Mouse (Mus musculus) MEL (cell line): Measurements from ENCODE around the gene E130114P18Rik. TPM values are rescaled to one million over a fixed set of nuclear protein-coding genes. Genes with fewer than 3 reads are reported as not detected.

Source experiments
- DNase-seq: peaks from one replicate; pipeline ENCODE4 v3.0.0; 2011; ENCODE audit warnings: low read depth, low spot score
- H3K27ac ChIP-seq: 2 replicates; pipeline ENCODE4 v1.5.1; 2012; ENCODE audit warnings: low read depth, mild to moderate bottlenecking, control low read depth, low read length, moderate library complexity; ENCODE audit not compliant: control insufficient read depth
- H3K27me3 ChIP-seq, 2 experiments: fragments of 150-350 bp in 1 of 2; sonication (generic) in 1 of 2; 2 replicates each; pipeline ENCODE4 v1.6.1; 2012; ENCODE audit warnings: low read length in 2 of 2, mild to moderate bottlenecking in 2 of 2, improper control_type of control experiment in 1 of 2, moderate library complexity in 1 of 2; ENCODE audit not compliant: insufficient read depth in 2 of 2, control insufficient read depth in 1 of 2
- H3K36me3 ChIP-seq, 2 experiments: 2 replicates each; pipeline ENCODE4 v1.6.1; 2012 to 2014; ENCODE audit warnings: low read length in 2 of 2, improper control_type of control experiment in 1 of 2, inconsistent platforms in 1 of 2, mild to moderate bottlenecking in 1 of 2; ENCODE audit not compliant: insufficient read depth in 2 of 2, control insufficient read depth in 1 of 2
- H3K4me1 ChIP-seq, 2 experiments: fragments of 150-350 bp in 1 of 2; sonication (generic) in 1 of 2; 2 replicates each; pipeline ENCODE4 v1.6.1; 2012; ENCODE audit warnings: low read length in 2 of 2, improper control_type of control experiment in 1 of 2, mild to moderate bottlenecking in 1 of 2; ENCODE audit not compliant: insufficient read depth in 2 of 2, control insufficient read depth in 1 of 2
- H3K4me3 ChIP-seq, 2 experiments: fragments of 150-350 bp in 1 of 2; sonication (generic) in 1 of 2; 2 replicates each; pipeline ENCODE4 v1.5.1; 2012; ENCODE audit warnings: low read depth in 2 of 2, low read length in 2 of 2, mild to moderate bottlenecking in 2 of 2, moderate library complexity in 2 of 2, control low read depth in 1 of 2, improper control_type of control experiment in 1 of 2; ENCODE audit not compliant: control insufficient read depth in 1 of 2, insufficient read depth in 1 of 2
- H3K79me2 ChIP-seq: 2 replicates; pipeline ENCODE4 v1.6.1; 2012; ENCODE audit warnings: mild to moderate bottlenecking, low read length, moderate library complexity; ENCODE audit not compliant: control insufficient read depth, poor library complexity, insufficient read depth
- H3K9ac ChIP-seq: 2 replicates; pipeline ENCODE4 v1.6.1; 2012; ENCODE audit warnings: low read depth, mild to moderate bottlenecking, control low read depth, low read length, moderate library complexity; ENCODE audit not compliant: control insufficient read depth, poor library complexity, severe bottlenecking
- H3K9me3 ChIP-seq: fragments of 150-350 bp; sonication (generic); replicated peaks from 2 replicates; pipeline ENCODE4 v1.6.1; 2012; ENCODE audit warnings: mild to moderate bottlenecking, low read length, improper control_type of control experiment, moderate library complexity; ENCODE audit not compliant: insufficient read depth
- BHLHE40 ChIP-seq: IDR thresholded peaks from 2 replicates; pipeline ENCODE4 v1.6.1; 2012; ENCODE audit warnings: low read depth, mild to moderate bottlenecking, inconsistent platforms, low read length, improper control_type of control experiment, borderline replicate concordance
- CHD2 ChIP-seq: IDR thresholded peaks from 2 replicates; pipeline ENCODE4 v1.6.1; 2011; ENCODE audit warnings: low read length, improper control_type of control experiment
- CTCF ChIP-seq, 3 experiments: IDR thresholded peaks in 2 of 3; conservative IDR thresholded peaks in 1 of 3; 2 replicates each; pipeline ENCODE4 v1.5.1; 2011 to 2012; ENCODE audit warnings: low read length in 3 of 3, low read depth in 2 of 3, mild to moderate bottlenecking in 2 of 3, improper control_type of control experiment in 1 of 3, inconsistent platforms in 1 of 3, mixed read lengths in 1 of 3, moderate library complexity in 1 of 3; ENCODE audit not compliant: control insufficient read depth in 1 of 3, insufficient read depth in 1 of 3, poor library complexity in 1 of 3, severe bottlenecking in 1 of 3
- ELF1 ChIP-seq: IDR thresholded peaks from 2 replicates; pipeline ENCODE4 v1.6.1; 2014; ENCODE audit warnings: low read depth, mild to moderate bottlenecking, inconsistent platforms, low read length, improper control_type of control experiment, moderate library complexity
- ETS1 ChIP-seq: IDR thresholded peaks from 2 replicates; pipeline ENCODE4 v1.6.1; 2012; ENCODE audit warnings: low read depth, mild to moderate bottlenecking, inconsistent platforms, low read length, improper control_type of control experiment, moderate library complexity
- JUND ChIP-seq: IDR thresholded peaks from 2 replicates; pipeline ENCODE4 v1.6.1; 2011; ENCODE audit warnings: low read depth, mild to moderate bottlenecking, improper control_type of control experiment, low read length
- MAFK ChIP-seq: IDR thresholded peaks from 2 replicates; pipeline ENCODE4 v1.6.1; 2011; ENCODE audit warnings: low read depth, mild to moderate bottlenecking, low read length, improper control_type of control experiment, borderline replicate concordance
- MAZ ChIP-seq: IDR thresholded peaks from 2 replicates; pipeline ENCODE4 v1.6.1; 2012; ENCODE audit warnings: low read depth, mild to moderate bottlenecking, inconsistent platforms, low read length, improper control_type of control experiment
- MYB ChIP-seq: IDR thresholded peaks from 2 replicates; pipeline ENCODE4 v1.6.1; 2011; ENCODE audit warnings: mild to moderate bottlenecking, low read depth, low read length, improper control_type of control experiment
- MYC ChIP-seq: IDR thresholded peaks from 2 replicates; pipeline ENCODE4 v1.6.1; 2011; ENCODE audit warnings: low read depth, mild to moderate bottlenecking, low read length, improper control_type of control experiment, moderate library complexity
- POLR2A ChIP-seq, 2 experiments: IDR thresholded peaks; 2 replicates each; pipeline ENCODE4 v1.6.1; 2011 to 2012; ENCODE audit warnings: low read length in 2 of 2, mild to moderate bottlenecking in 2 of 2, control low read depth in 1 of 2, improper control_type of control experiment in 1 of 2, low read depth in 1 of 2, moderate library complexity in 1 of 2; ENCODE audit not compliant: control insufficient read depth in 1 of 2, insufficient read depth in 1 of 2, poor library complexity in 1 of 2
- POLR2AphosphoS2 ChIP-seq: IDR thresholded peaks from 2 replicates; pipeline ENCODE4 v1.6.1; 2011; ENCODE audit warnings: low read length, improper control_type of control experiment
- RCOR1 ChIP-seq: IDR thresholded peaks from 2 replicates; pipeline ENCODE4 v1.6.1; 2012; ENCODE audit warnings: low read depth, mild to moderate bottlenecking, inconsistent platforms, low read length, improper control_type of control experiment
- SMC3 ChIP-seq: IDR thresholded peaks from 2 replicates; pipeline ENCODE4 v1.6.1; 2011; ENCODE audit warnings: low read depth, low read length, improper control_type of control experiment
- TAL1 ChIP-seq: IDR thresholded peaks from 2 replicates; pipeline ENCODE4 v1.6.1; 2012; ENCODE audit warnings: mild to moderate bottlenecking, inconsistent platforms, low read length, moderate library complexity, mixed read lengths
- UBTF ChIP-seq: IDR thresholded peaks from 2 replicates; pipeline ENCODE4 v1.6.1; 2012; ENCODE audit warnings: low read depth, mild to moderate bottlenecking, inconsistent platforms, low read length, improper control_type of control experiment, moderate library complexity, borderline replicate concordance; ENCODE audit not compliant: insufficient read depth
- USF1 ChIP-seq: IDR thresholded peaks from 2 replicates; pipeline ENCODE4 v1.6.1; 2014; ENCODE audit warnings: low read depth, mild to moderate bottlenecking, inconsistent platforms, low read length, improper control_type of control experiment, moderate library complexity
- ZKSCAN1 ChIP-seq: IDR thresholded peaks from 2 replicates; pipeline ENCODE4 v1.6.1; 2012; ENCODE audit warnings: low read depth, mild to moderate bottlenecking, inconsistent platforms, low read length, improper control_type of control experiment, moderate library complexity
- ZMIZ1 ChIP-seq: IDR thresholded peaks from 2 replicates; pipeline ENCODE4 v1.6.1; 2012; ENCODE audit warnings: low read depth, mild to moderate bottlenecking, inconsistent platforms, low read length, improper control_type of control experiment, moderate library complexity
- ZNF384 ChIP-seq: IDR thresholded peaks from 2 replicates; pipeline ENCODE4 v1.6.1; 2012; ENCODE audit warnings: low read depth, mild to moderate bottlenecking, inconsistent platforms, low read length, improper control_type of control experiment
- polyA plus RNA-seq, 2 experiments: library from polyadenylated mRNA; stranded (reverse) in 1 of 2; unstranded in 1 of 2; fragments of >175 nt in 1 of 2; fragments of >200 nt in 1 of 2; gene quantifications; 2 replicates each; pipeline versions ENCODE4 v1.2.1 to v1.2.4; 2012; ENCODE audit warnings: low replicate concordance in 2 of 2, low read depth in 1 of 2; ENCODE audit not compliant: insufficient read length in 2 of 2, insufficient read depth in 1 of 2, missing spikeins in 1 of 2
- total RNA-seq: library from RNA; depleted of rRNA; stranded (reverse); fragments of 300-350 nt; gene quantifications from 2 replicates; pipeline ENCODE4 v1.2.3, GENCODE M21; 2012

The E130114P18Rik gene
- total and polyA plus RNA-seq, 3 experiments = not detected

- H3K36me3 ChIP-seq = 0 out of 4 replicates have a peak, but pooled peaks cover 0 to 2% of the 10 kb centered on the region in 2 experiments
- peaks cover 3 to 8% of the 10 kb centered on the region in 2 experiments; a peak in 3 of 4 replicates for H3K27me3 ChIP-seq
- no peak overlapping the region for H3K27ac ChIP-seq
- no peak for TF ChIP-seq RCOR1
- TF ChIP-seq MYB = no peak
- TF ChIP-seq, all 39 proteins: peak for 0
- H3K9ac ChIP-seq = no peak overlapping the region
- H3K9me3 ChIP-seq = no peaks in the 10 kb centered on the region
- DNase-seq = no peak
- H3K4me1 ChIP-seq = no peaks in the 10 kb centered on the region
- H3K4me3 ChIP-seq = no peak overlapping the region
- H3K79me2 ChIP-seq = no peaks in the 10 kb centered on the region
Measured at GRCm38 (mm10) chr4:97564199-97564598, 213.7 kb downstream of the E130114P18Rik start.

- H3K9ac ChIP-seq = no peak overlapping the region
- TF ChIP-seq ETS1 (no peak), SMC3 (no peak), MYB (no peak), ZNF384 (no peak), POLR2AphosphoS2 (no peak), JUND (no peak), BHLHE40 (no peak), MAZ (no peak), MYC (no peak), MAFK (no peak), ELF1 (no peak), UBTF (no peak), CTCF (IDR thresholded peaks at IDR 0.05 in 2 of 3, conservative IDR thresholded peaks at IDR 0.05 in 1 of 3; ENCODE audit: control insufficient read depth in 1 of 3, insufficient read depth in 1 of 3, low read depth in 2 of 3, low read length in 3 of 3, poor library complexity in 1 of 3, severe bottlenecking in 1 of 3) (no peak), ZKSCAN1 (no peak)
- no peaks in the 10 kb centered on the region for H3K9me3 ChIP-seq
- no peaks in the 10 kb centered on the region for H3K36me3 ChIP-seq
- no peaks in the 10 kb centered on the region for H3K79me2 ChIP-seq
- no peak overlapping the region for H3K4me3 ChIP-seq
- peaks cover 13 to 16% of the 10 kb centered on the region in 2 experiments for H3K27me3 ChIP-seq
- no peak for DNase-seq
- H3K4me1 ChIP-seq = no peaks in the 10 kb centered on the region
- H3K27ac ChIP-seq = no peak overlapping the region
Measured at GRCm38 (mm10) chr4:97557585-97557984, 220.3 kb downstream of the E130114P18Rik start.

GRCm38 (mm10) chr4:97544016-97544415 lies 233.9 kb downstream of the E130114P18Rik start:
- Histone ChIP-seq H3K4me1 (peaks cover 0 to 6% of the 10 kb centered on the region in 2 experiments; a peak in 1 of 4 replicates), H3K79me2 (no peaks in the 10 kb centered on the region), H3K27ac (no peak overlapping the region), H3K27me3 (no peaks in the 10 kb centered on the region; a peak in 1 of 4 replicates), H3K9me3 (no peaks in the 10 kb centered on the region), H3K9ac (no peak overlapping the region), H3K36me3 (no peaks in the 10 kb centered on the region), H3K4me3 (no peak overlapping the region)
- TF ChIP-seq BHLHE40 (no peak), MYB (no peak), MYC (no peak), ELF1 (no peak), USF1 (no peak), CHD2 (no peak), ZMIZ1 (no peak), TAL1 (no peak), ZNF384 (no peak), POLR2A (IDR thresholded peaks at IDR 0.05; ENCODE audit: control insufficient read depth in 1 of 2, insufficient read depth in 1 of 2, low read depth in 1 of 2, low read length in 2 of 2, poor library complexity in 1 of 2) (no peak), MAZ (no peak), RCOR1 (no peak)
- peak; percentile 7 for DNase-seq
